Mouse (Mus musculus): ENCODE measurements around the gene Ly6g6d. TPM values are rescaled to one million over a fixed set of nuclear protein-coding genes. Genes with fewer than 3 reads are reported as not detected.

Ly6g6d gene
- polyA plus RNA-seq, 1 experiment from 2014 or later, result 0.78 TPM

GRCm38 (mm10) chr17:35049561-35050016, 28.3 kb downstream of the Ly6g6d start, which contains the start of gene Clic1:
Gene Clic1, plus strand, starts transcription at chr17:35049966.
- peak; percentile 81 for DNase-seq
- peaks cover 36% of the 10 kb centered on the region for H3K4me1 ChIP-seq (ENCODE audit: control insufficient read depth, insufficient read depth, low read length)
- no peaks in the 10 kb centered on the region for H3K27me3 ChIP-seq (ENCODE audit: control insufficient read depth, insufficient read depth, low read length)
- peak within 1 kb of the TSS; percentile 51 for H3K9ac ChIP-seq (replicated peaks; ENCODE audit: low read length)
- H3K9me3 ChIP-seq (ENCODE audit: control insufficient read depth, low read length), result no peaks in the 10 kb centered on the region
- ATAC-seq (ENCODE audit: low FRiP score, low TSS enrichment), result no peak
- H3K4me2 ChIP-seq (ENCODE audit: low read length), result peak within 1 kb of the TSS; percentile 59
- WGBS, result 5% methylated on average over 11 of the region's 11 CpGs
- H3K4me3 ChIP-seq (replicated peaks; ENCODE audit: low read depth, low read length), result peak within 1 kb of the TSS; percentile 32
- 0 out of 2 replicates have a peak, but pooled peaks cover 7% of the 10 kb centered on the region for H3K36me3 ChIP-seq (ENCODE audit: control insufficient read depth, insufficient read depth, low read length)
- peak within 1 kb of the TSS; percentile 71 for H3K27ac ChIP-seq (replicated peaks; ENCODE audit: low read depth, low read length)

- Histone ChIP-seq H3K4me3 (replicated peaks; ENCODE audit: low read depth, low read length) (no peak overlapping the region), H3K4me1 (ENCODE audit: control insufficient read depth, insufficient read depth, low read length) (peaks cover 36% of the 10 kb centered on the region), H3K9ac (replicated peaks; ENCODE audit: low read length) (no peak overlapping the region), H3K27me3 (ENCODE audit: control insufficient read depth, insufficient read depth, low read length) (no peaks in the 10 kb centered on the region), H3K36me3 (ENCODE audit: control insufficient read depth, insufficient read depth, low read length) (0 out of 2 replicates have a peak, but pooled peaks cover 3% of the 10 kb centered on the region), H3K4me2 (ENCODE audit: low read length) (no peak overlapping the region), H3K27ac (replicated peaks; ENCODE audit: low read depth, low read length) (no peak overlapping the region), H3K9me3 (ENCODE audit: control insufficient read depth, low read length) (no peaks in the 10 kb centered on the region)
- DNase-seq (no peak), ATAC-seq (ENCODE audit: low FRiP score, low TSS enrichment) (no peak)
- 58% methylated on average over 5 of the region's 5 CpGs for WGBS
Observed at GRCm38 (mm10) chr17:35048932-35049440, 28.9 kb downstream of the Ly6g6d start.

GRCm38 (mm10) chr17:35048149-35048931, 29.5 kb downstream of the Ly6g6d start:
- ATAC-seq (ENCODE audit: low FRiP score, low TSS enrichment), result no peak
- no peak overlapping the region for H3K4me3 ChIP-seq (replicated peaks; ENCODE audit: low read depth, low read length)
- 40% methylated on average over 11 of the region's 11 CpGs for WGBS
- no peak overlapping the region for H3K9ac ChIP-seq (replicated peaks; ENCODE audit: low read length)
- H3K27me3 ChIP-seq (ENCODE audit: control insufficient read depth, insufficient read depth, low read length), result no peaks in the 10 kb centered on the region
- no peaks in the 10 kb centered on the region for H3K36me3 ChIP-seq (ENCODE audit: control insufficient read depth, insufficient read depth, low read length)
- H3K4me1 ChIP-seq (ENCODE audit: control insufficient read depth, insufficient read depth, low read length), result peaks cover 36% of the 10 kb centered on the region
- no peak overlapping the region for H3K4me2 ChIP-seq (ENCODE audit: low read length)
- no peaks in the 10 kb centered on the region for H3K9me3 ChIP-seq (ENCODE audit: control insufficient read depth, low read length)
- DNase-seq, result no peak
- H3K27ac ChIP-seq (replicated peaks; ENCODE audit: low read depth, low read length), result no peak overlapping the region

GRCm38 (mm10) chr17:35047688-35048087, 30.2 kb downstream of the Ly6g6d start:
- ATAC-seq (ENCODE audit: low FRiP score, low TSS enrichment), result no peak
- WGBS, result 55% methylated on average over 1 of the region's 1 CpGs

GRCm38 (mm10) chr17:35046681-35047455, 31.0 kb downstream of the Ly6g6d start, which contains the start of gene Msh5:
Gene Msh5, minus strand, starts transcription at chr17:35046745.
- peak; percentile 98 for ATAC-seq (ENCODE audit: low FRiP score, low TSS enrichment)
- Histone ChIP-seq H3K4me3 (replicated peaks; ENCODE audit: low read depth, low read length) (peak within 1 kb of the TSS; percentile 51), H3K4me1 (ENCODE audit: control insufficient read depth, insufficient read depth, low read length) (peaks cover 27% of the 10 kb centered on the region), H3K36me3 (ENCODE audit: control insufficient read depth, insufficient read depth, low read length) (no peaks in the 10 kb centered on the region), H3K4me2 (ENCODE audit: low read length) (peak within 1 kb of the TSS; percentile 91), H3K27me3 (ENCODE audit: control insufficient read depth, insufficient read depth, low read length) (no peaks in the 10 kb centered on the region), H3K9me3 (ENCODE audit: control insufficient read depth, low read length) (no peaks in the 10 kb centered on the region), H3K27ac (replicated peaks; ENCODE audit: low read depth, low read length) (peak within 1 kb of the TSS; percentile 54), H3K9ac (replicated peaks; ENCODE audit: low read length) (peak within 1 kb of the TSS; percentile 61)
- WGBS, result 3% methylated on average over 33 of the region's 33 CpGs
- DNase-seq, result peak; percentile 98

More at GRCm38 (mm10) chr17:35047688-35048087, 30.2 kb downstream of the Ly6g6d start:
- Histone ChIP-seq H3K27me3 (ENCODE audit: control insufficient read depth, insufficient read depth, low read length) (no peaks in the 10 kb centered on the region), H3K9ac (replicated peaks; ENCODE audit: low read length) (no peak overlapping the region), H3K4me2 (ENCODE audit: low read length) (no peak overlapping the region), H3K27ac (replicated peaks; ENCODE audit: low read depth, low read length) (no peak overlapping the region), H3K36me3 (ENCODE audit: control insufficient read depth, insufficient read depth, low read length) (no peaks in the 10 kb centered on the region), H3K9me3 (ENCODE audit: control insufficient read depth, low read length) (no peaks in the 10 kb centered on the region), H3K4me3 (replicated peaks; ENCODE audit: low read depth, low read length) (no peak overlapping the region), H3K4me1 (ENCODE audit: control insufficient read depth, insufficient read depth, low read length) (peaks cover 35% of the 10 kb centered on the region)
- DNase-seq, result no peak

- Histone ChIP-seq H3K27ac (replicated peaks; ENCODE audit: low read depth, low read length) (peak overlapping the region; percentile 54), H3K4me2 (ENCODE audit: low read length) (peak overlapping the region; percentile 91), H3K4me1 (ENCODE audit: control insufficient read depth, insufficient read depth, low read length) (peaks cover 19% of the 10 kb centered on the region), H3K4me3 (replicated peaks; ENCODE audit: low read depth, low read length) (peak overlapping the region; percentile 51), H3K9ac (replicated peaks; ENCODE audit: low read length) (peak overlapping the region; percentile 61), H3K27me3 (ENCODE audit: control insufficient read depth, insufficient read depth, low read length) (no peaks in the 10 kb centered on the region), H3K36me3 (ENCODE audit: control insufficient read depth, insufficient read depth, low read length) (no peaks in the 10 kb centered on the region), H3K9me3 (ENCODE audit: control insufficient read depth, low read length) (no peaks in the 10 kb centered on the region)
- DNase-seq, result no peak
- WGBS, result 6% methylated on average over 47 of the region's 48 CpGs
- ATAC-seq (ENCODE audit: low FRiP score, low TSS enrichment), result no peak
Observed at GRCm38 (mm10) chr17:35045807-35046680, 31.8 kb downstream of the Ly6g6d start.

GRCm38 (mm10) chr17:35044904-35045806, 32.7 kb downstream of the Ly6g6d start:
- Histone ChIP-seq H3K4me1 (ENCODE audit: control insufficient read depth, insufficient read depth, low read length) (peaks cover 16% of the 10 kb centered on the region), H3K4me2 (ENCODE audit: low read length) (peak overlapping the region; percentile 91), H3K9me3 (ENCODE audit: control insufficient read depth, low read length) (no peaks in the 10 kb centered on the region), H3K27ac (replicated peaks; ENCODE audit: low read depth, low read length) (no peak overlapping the region), H3K4me3 (replicated peaks; ENCODE audit: low read depth, low read length) (peak overlapping the region; percentile 51; the same call in 1 of the 2 replicates), H3K9ac (replicated peaks; ENCODE audit: low read length) (no peak overlapping the region; the same call in 1 of the 2 replicates), H3K36me3 (ENCODE audit: control insufficient read depth, insufficient read depth, low read length) (no peaks in the 10 kb centered on the region), H3K27me3 (ENCODE audit: control insufficient read depth, insufficient read depth, low read length) (no peaks in the 10 kb centered on the region)
- 92% methylated on average over 7 of the region's 7 CpGs for WGBS
- DNase-seq, result no peak
- ATAC-seq (ENCODE audit: low FRiP score, low TSS enrichment), result no peak
